Mouse (Mus musculus) heart, adult 18-20 months (tissue): ENCODE measurements around the gene Dtymk. TPM values are rescaled to one million over a fixed set of nuclear protein-coding genes. Genes with fewer than 3 reads are reported as not detected.

Experiments
- DNase-seq, 2 experiments: peaks; one replicate each; pipeline ENCODE4 v3.0.0; 2021 to 2022; ENCODE audit warnings: mixed read lengths in 1 of 2
- total RNA-seq, 2 experiments: library from RNA; stranded (reverse); gene quantifications; 2 replicates each; pipeline ENCODE4 v1.2.3; 2021

The Dtymk gene
- total RNA-seq, 2 experiments from 2014 or later, result 20.3 to 22.7 TPM

DNA sequence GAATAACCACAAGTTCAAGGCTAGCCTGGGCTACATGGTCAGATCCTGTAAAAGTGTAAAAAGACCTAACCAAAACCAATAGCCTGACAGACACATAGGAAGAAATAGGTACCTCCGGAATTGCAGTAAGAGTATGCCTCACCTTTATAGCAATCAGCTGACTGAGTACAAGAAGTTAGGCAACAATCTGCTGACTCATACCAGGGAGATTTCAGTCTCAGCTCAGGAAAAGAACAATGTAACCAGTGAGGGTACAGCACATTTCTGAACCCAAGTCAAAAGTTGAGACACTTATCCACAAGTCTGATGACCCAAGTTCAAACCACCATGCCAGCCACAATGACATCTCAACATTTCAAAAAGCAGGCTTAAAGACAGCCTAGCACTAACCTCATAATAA is 53.2 kb downstream of the Dtymk start:
- no peak for DNase-seq

DNA sequence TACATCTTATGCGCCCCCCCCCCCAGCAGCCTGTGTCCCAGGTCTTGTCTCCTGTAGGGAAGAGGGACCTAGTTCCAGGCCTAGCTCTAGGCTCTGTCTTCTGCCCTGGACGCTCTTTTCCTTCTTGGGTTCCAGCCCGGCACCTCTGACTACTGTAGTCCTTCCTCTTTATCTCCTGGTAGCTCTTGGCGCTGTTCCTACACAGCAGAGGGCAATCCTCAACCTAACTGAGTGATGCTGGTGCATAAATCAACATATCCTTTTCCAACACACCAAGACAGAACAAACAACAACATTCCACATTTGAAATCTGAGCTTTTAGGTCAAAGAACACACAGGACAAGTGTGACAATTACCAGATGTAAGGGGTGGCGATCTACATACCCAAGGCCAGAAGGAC is 55.6 kb downstream of the Dtymk start:
- DNase-seq, result no peak

GRCm38 (mm10) chr1:93742910-93743309 is 58.8 kb downstream of the Dtymk start:
- DNase-seq, result no peak

Other genes starting within 250 kb of the Dtymk start
- gene Stk25, start 143.3 kb downstream of the Dtymk start, total RNA-seq, result 10 to 100 TPM; 83.8 to 86.6 TPM
- gene Bok, start 116.3 kb downstream of the Dtymk start, total RNA-seq, result 1 to 10 TPM; 3.3 to 4.3 TPM
- gene Atg4b, start 50.4 kb downstream of the Dtymk start, total RNA-seq, result 10 to 100 TPM; 36.2 to 40.6 TPM
- 10 to 100 TPM; 82.6 to 82.8 TPM for gene Thap4, start 47.1 kb downstream of the Dtymk start, total RNA-seq
- 10 to 100 TPM; 10.9 to 13.4 TPM for gene Ing5, start 2.0 kb upstream of the Dtymk start, total RNA-seq
- gene D2hgdh, start 23.0 kb upstream of the Dtymk start, total RNA-seq, result 10 to 100 TPM; 42.3 to 50.3 TPM
- under 1 TPM in 1 of 2 experiments, not detected in 1; 0.54 TPM for gene Gal3st2, start 59.4 kb upstream of the Dtymk start, total RNA-seq
- under 1 TPM; 0.67 to 0.69 TPM for gene Gal3st2b, start 116.4 kb upstream of the Dtymk start, total RNA-seq
- 1 to 10 TPM; 1.1 TPM for gene Gal3st2c, start 188.6 kb upstream of the Dtymk start, total RNA-seq
- not detected for gene Neu4, start 218.5 kb upstream of the Dtymk start, total RNA-seq